Mouse (Mus musculus) stomach, postnatal 0 days (tissue): ENCODE data around the gene Tk2. TPM values are rescaled to one million over a fixed set of nuclear protein-coding genes. Genes with fewer than 3 reads are reported as not detected.

ENCODE experiments used
- ATAC-seq: fragments of 200-750 bp; cut with Nextera tagmentation; 2 replicates; pipeline ENCODE4 v1.8.0; 2017; ENCODE audit not compliant: low FRiP score, low TSS enrichment
- DNase-seq: peaks from one replicate; pipeline ENCODE4 v3.0.0-alpha.2; 2016; ENCODE audit warnings: low spot score
- H3K27ac ChIP-seq: fragments of 300-500 bp; sonication (generic); replicated peaks from 2 replicates; pipeline ENCODE4 v1.5.1; 2014; ENCODE audit warnings: mild to moderate bottlenecking, control low read depth
- H3K27me3 ChIP-seq: fragments of 300-500 bp; sonication (generic); 2 replicates; pipeline ENCODE4 v1.6.1; 2014; ENCODE audit warnings: low read length; ENCODE audit not compliant: control insufficient read depth, insufficient read depth
- H3K36me3 ChIP-seq: fragments of 300-500 bp; sonication (generic); 2 replicates; pipeline ENCODE4 v1.6.1; 2014; ENCODE audit warnings: low read length, mixed read lengths; ENCODE audit not compliant: control insufficient read depth, insufficient read depth
- H3K4me1 ChIP-seq: fragments of 300-500 bp; sonication (generic); replicated peaks from 2 replicates; pipeline ENCODE4 v1.6.1; 2014; ENCODE audit warnings: antibody characterized with exemption; ENCODE audit not compliant: control insufficient read depth, insufficient read depth
- H3K4me2 ChIP-seq: fragments of 300-500 bp; sonication (generic); replicated peaks from 2 replicates; pipeline ENCODE4 v1.6.1; 2014; ENCODE audit warnings: low read depth, mild to moderate bottlenecking, control low read depth, moderate library complexity
- H3K4me3 ChIP-seq: fragments of 300-500 bp; sonication (generic); 2 replicates; pipeline ENCODE4 v1.5.1; 2014; ENCODE audit warnings: low read depth, low read length, control low read depth
- H3K9ac ChIP-seq: fragments of 300-500 bp; sonication (generic); 2 replicates; pipeline ENCODE4 v1.6.1; 2014; ENCODE audit warnings: mild to moderate bottlenecking, low read length, control low read depth, mixed read lengths
- H3K9me3 ChIP-seq: fragments of 300-500 bp; sonication (generic); 2 replicates; pipeline ENCODE4 v1.6.1; 2016; ENCODE audit warnings: low read length; ENCODE audit not compliant: control insufficient read depth
- CTCF ChIP-seq: IDR thresholded peaks from 2 replicates; pipeline ENCODE4 v1.5.1; 2016; ENCODE audit warnings: antibody characterized with exemption, low read depth, mild to moderate bottlenecking, moderate library complexity
- EP300 ChIP-seq: optimal IDR thresholded peaks from 2 replicates; pipeline ENCODE3; 2016; ENCODE audit warnings: antibody characterized with exemption
- WGBS: fragments of 180-500 bp; shearing (Covaris S2); extraction: QIAGEN DNeasy Blood & Tissue Kit; methylation state at CpG from one replicate; pipeline ENCODE4 v1.1.7; 2014; 5-methylcytosine and 5-hydroxymethylcytosine counted together
- polyA plus RNA-seq: library from polyadenylated mRNA; unstranded; fragments of >200 nt; fragmentation: Nextera tagmentation; extraction: Ambion mirVana; gene quantifications from 2 replicates; pipeline ENCODE4 v1.2.1, GENCODE M21; 2015

The Tk2 gene
- polyA plus RNA-seq, 1 experiment from 2014 or later: 11.0 TPM

GRCm38 (mm10) chr8:104253016-104253415 lies 4.7 kb upstream of the Tk2 start:
- TF ChIP-seq CTCF: peak; percentile 62
- no peak for TF ChIP-seq EP300
- Histone ChIP-seq H3K36me3 (no peaks in the 10 kb centered on the region), H3K27ac (no peak overlapping the region), H3K4me1 (no peaks in the 10 kb centered on the region), H3K9me3 (no peaks in the 10 kb centered on the region), H3K9ac (no peak overlapping the region), H3K4me2 (no peak overlapping the region), H3K4me3 (no peak overlapping the region), H3K27me3 (no peaks in the 10 kb centered on the region)
- 93% methylated on average over 3 of the region's 3 CpGs for WGBS
- DNase-seq: peak; percentile 17
- ATAC-seq: no peak

- Histone ChIP-seq H3K4me3 (peak overlapping the region; percentile 56), H3K4me1 (peaks cover 6% of the 10 kb centered on the region), H3K9me3 (no peaks in the 10 kb centered on the region), H3K4me2 (peak overlapping the region; percentile 63), H3K36me3 (no peaks in the 10 kb centered on the region), H3K9ac (peak overlapping the region; percentile 52), H3K27ac (peak overlapping the region; percentile 14; the same call in 1 of the 2 replicates), H3K27me3 (no peaks in the 10 kb centered on the region)
- DNase-seq (peak; percentile 58), ATAC-seq (peak; percentile 19; the same call in 1 of the 2 replicates)
- WGBS: 0% methylated on average over 7 of the region's 7 CpGs
- TF ChIP-seq EP300: no peak
- no peak for TF ChIP-seq CTCF
Measured at GRCm38 (mm10) chr8:104251461-104251860, 3.1 kb upstream of the Tk2 start.

DNA sequence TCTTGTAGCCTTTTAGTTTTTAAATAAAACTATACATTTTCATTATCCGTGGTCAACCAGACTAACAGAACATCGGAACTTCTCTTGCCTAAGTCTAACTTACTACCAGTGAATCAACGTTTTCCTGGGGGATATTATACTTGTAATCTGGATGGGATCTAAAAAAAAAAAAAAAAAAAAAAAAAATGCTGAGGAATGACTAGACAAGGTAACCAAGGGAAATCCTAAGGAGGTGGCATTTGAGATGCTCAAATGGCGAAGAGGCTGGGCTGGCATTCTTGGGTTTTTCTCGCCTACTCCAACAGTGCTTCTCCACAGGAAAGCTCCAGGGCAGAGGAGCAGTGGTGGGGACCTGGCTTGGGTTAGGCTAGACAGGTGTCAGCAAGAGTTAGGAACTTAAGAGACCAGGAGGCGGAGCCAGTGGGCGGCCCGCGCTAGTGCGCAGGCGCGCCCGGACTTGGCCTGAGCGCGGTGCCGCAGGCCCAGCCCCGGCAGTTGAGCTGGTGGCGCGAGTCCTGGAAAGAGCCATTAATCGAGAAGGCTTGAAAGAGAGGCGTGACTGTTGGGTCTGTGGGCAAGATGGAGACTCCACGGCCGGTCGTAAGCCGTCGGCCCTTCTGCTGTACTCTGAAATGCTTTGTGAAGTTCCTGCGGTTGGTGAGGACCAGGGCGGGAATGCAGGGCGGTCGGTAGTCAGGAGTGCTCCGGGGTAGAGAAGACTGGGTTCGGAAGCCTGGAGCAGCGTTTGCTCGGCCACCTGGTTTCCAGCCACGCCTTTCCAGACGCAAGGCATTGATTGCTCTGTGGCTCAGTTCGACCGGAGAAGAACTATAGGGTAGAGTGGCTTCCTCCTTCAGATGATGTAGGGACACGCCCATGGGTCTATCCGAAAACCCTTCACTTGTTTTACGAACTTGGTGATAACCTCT lies 2.3 kb upstream of the Tk2 start, which contains the start of gene Cklf:
Gene Cklf (plus strand): TSS at position 423 of the 929 bp plus-strand sequence.
- 4% methylated on average over 41 of the region's 41 CpGs for WGBS
- H3K27me3 ChIP-seq: no peaks in the 10 kb centered on the region

GRCm38 (mm10) chr8:104249442-104249996 lies 1.2 kb upstream of the Tk2 start:
- Histone ChIP-seq H3K4me3 (no peak overlapping the region), H3K27ac (no peak overlapping the region), H3K27me3 (no peaks in the 10 kb centered on the region), H3K4me1 (peaks cover 6% of the 10 kb centered on the region), H3K9ac (no peak overlapping the region), H3K36me3 (no peaks in the 10 kb centered on the region; the same call in 1 of the 2 replicates), H3K4me2 (no peak overlapping the region), H3K9me3 (no peaks in the 10 kb centered on the region)
- no peak for ATAC-seq
- 84% methylated on average over 7 of the region's 7 CpGs for WGBS
- TF ChIP-seq EP300 (no peak), CTCF (no peak)
- no peak for DNase-seq

More for the DNA sequence above, 2.3 kb upstream of the Tk2 start, which contains the start of gene Cklf:
- Histone ChIP-seq H3K4me1 (peaks cover 6% of the 10 kb centered on the region), H3K9me3 (no peaks in the 10 kb centered on the region), H3K36me3 (no peaks in the 10 kb centered on the region), H3K27ac (peak within 1 kb of the TSS; percentile 74), H3K9ac (peak within 1 kb of the TSS; percentile 61), H3K4me2 (peak within 1 kb of the TSS; percentile 63), H3K4me3 (peak within 1 kb of the TSS; percentile 56)
- TF ChIP-seq CTCF (peak; percentile 56), EP300 (no peak)
- ATAC-seq (peak; percentile 85), DNase-seq (peak; percentile 92)

DNA sequence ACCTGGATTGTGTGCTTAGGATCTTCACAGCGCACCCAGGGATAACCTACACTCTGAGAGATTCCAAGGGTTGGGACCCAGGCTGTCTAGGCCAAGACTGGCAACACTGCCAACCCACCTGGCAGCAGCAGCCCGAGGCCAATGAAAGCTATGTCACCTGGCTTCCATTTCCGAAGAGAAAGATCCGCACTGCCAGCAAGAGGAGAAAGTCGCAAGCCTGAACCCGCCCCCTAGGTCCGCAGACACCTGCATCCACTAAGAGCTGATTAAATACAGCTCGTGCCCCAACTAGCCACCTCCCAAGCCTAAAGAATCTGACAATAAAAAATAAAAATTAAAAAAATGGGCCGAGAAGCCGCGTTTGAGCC lies 466 bp downstream of the Tk2 start:
- Histone ChIP-seq H3K36me3 (no peaks in the 10 kb centered on the region; the same call in 1 of the 2 replicates), H3K27me3 (no peaks in the 10 kb centered on the region), H3K4me3 (peak overlapping the region; percentile 88), H3K27ac (peak overlapping the region; percentile 74), H3K4me1 (peaks cover 6% of the 10 kb centered on the region), H3K4me2 (peak overlapping the region; percentile 89), H3K9me3 (no peaks in the 10 kb centered on the region), H3K9ac (peak overlapping the region; percentile 86)
- WGBS: 3% methylated on average over 11 of the region's 11 CpGs
- TF ChIP-seq CTCF: no peak
- TF ChIP-seq EP300: no peak
- DNase-seq: peak; percentile 50
- ATAC-seq: no peak
